Mouse (Mus musculus) urinary bladder, adult 18-20 months (tissue): ENCODE data around the gene Vmn2r84.
"Not testable (repeated sequence)": the region's sequence is repeated elsewhere in the genome, so short reads cannot be mapped to it uniquely, and the experiment has no call there.

Source experiments
- DNase-seq, 2 experiments: peaks; one replicate each; pipeline ENCODE4 v3.0.0; 2022; ENCODE audit warnings: low spot score in 2 of 2, mixed read lengths in 2 of 2

Vmn2r84 gene

DNA sequence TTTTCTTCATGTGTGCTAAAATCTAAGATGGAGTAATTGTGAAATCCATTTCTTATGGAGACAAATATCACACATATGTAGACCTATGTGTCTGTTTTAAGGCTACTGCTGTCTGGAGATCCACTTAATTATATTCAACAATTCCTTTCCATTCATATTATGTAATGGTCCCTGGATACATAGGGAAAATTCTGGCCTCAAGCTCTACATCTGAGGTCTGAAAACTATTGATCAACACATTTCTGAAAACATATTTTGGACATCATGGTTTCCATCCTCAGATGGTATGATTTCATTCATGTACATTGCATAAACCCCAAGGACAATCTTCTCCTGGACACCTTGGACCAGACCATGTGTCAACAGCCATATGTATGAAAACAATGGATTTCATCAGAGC is at the start of gene Vmn2r84:
Vmn2r84 (minus strand) TSS at position 101 of the 400 bp plus-strand sequence.
- DNase-seq = no peak

DNA sequence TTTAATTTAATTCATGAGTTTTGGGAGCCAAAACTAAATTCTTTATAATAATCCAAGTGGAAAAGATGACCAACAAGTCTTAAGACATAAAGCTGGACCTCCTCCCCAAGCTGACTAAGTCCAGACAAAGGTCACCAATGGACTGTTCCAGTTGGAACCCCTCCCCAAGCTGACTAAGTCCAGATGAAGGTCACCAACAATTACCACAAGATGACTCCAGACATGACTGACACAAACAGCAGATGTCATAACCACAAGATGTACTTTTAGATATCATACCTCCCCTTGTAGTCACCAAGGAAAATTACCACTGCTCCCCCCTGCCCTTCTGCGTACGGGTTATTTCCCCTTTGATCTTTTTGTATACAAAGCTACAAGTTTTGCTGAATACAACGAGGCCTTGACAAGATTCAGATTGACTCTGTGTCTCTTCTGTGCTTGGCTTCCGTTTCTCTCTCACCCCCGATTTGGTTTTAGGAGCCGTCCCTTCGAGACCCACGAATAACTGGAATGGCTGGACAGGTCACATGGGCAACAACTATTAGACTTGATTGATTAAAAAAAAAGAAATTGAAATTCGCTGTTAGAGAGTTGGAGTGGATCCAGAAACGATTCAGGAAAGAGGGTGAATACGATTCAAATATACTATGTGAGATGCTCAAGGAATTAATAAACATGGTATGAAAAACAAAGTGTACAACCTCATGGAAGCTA is 40.2 kb upstream of the Vmn2r84 start:
- not testable (repeated sequence) for DNase-seq

- not testable (repeated sequence) for DNase-seq
These were observed 35.5 kb upstream of the Vmn2r84 start, which contains the start of gene Vmn2r85 for GRCm38 (mm10) chr10:130429603-130430002. Gene Vmn2r85 (minus strand): TSS chr10:130429703.

GRCm38 (mm10) chr10:130422368-130422767 is 28.2 kb upstream of the Vmn2r84 start:
- DNase-seq = not testable (repeated sequence)

- DNase-seq = no peak
These were observed 26.3 kb upstream of the Vmn2r84 start for GRCm38 (mm10) chr10:130420401-130420800.

DNA sequence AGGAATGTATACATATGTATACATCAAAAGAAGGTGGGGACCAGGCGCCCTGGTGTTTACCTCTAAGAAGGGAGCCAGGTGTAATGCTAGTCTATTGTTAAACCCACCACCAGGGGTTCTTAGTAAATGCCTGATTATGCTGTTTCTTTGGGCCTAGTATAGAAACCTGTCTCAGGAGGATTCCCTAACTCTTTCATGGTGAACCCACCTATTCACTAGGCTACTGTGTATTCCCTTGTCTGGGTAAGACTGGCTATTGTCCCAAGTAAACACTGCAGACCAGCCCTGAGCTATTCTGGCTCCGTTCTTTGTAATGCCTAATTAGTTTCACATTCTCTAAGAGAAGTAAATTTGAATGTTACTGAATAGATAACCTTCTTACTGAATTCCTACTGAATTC is 25.8 kb upstream of the Vmn2r84 start:
- DNase-seq = not testable (repeated sequence)

DNA sequence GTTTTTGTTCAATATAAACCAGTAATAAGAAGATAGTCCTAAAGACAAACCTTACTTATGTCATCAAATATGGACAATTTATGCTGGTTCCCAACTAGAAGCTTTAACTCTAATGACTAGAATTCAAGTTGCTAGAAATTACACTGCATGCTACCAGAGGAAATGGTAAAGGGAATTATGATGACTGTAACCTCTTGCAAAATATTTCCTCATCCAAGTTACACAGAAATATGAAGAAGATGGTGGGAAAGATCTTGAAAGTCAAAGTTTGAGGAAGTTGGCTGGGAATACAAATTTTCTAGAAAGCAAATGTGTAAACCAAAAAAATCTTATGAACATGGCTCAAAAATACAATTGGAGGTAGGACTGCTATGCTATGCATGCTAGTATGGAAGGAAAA is 22.2 kb upstream of the Vmn2r84 start:
- not testable (repeated sequence) for DNase-seq

DNA sequence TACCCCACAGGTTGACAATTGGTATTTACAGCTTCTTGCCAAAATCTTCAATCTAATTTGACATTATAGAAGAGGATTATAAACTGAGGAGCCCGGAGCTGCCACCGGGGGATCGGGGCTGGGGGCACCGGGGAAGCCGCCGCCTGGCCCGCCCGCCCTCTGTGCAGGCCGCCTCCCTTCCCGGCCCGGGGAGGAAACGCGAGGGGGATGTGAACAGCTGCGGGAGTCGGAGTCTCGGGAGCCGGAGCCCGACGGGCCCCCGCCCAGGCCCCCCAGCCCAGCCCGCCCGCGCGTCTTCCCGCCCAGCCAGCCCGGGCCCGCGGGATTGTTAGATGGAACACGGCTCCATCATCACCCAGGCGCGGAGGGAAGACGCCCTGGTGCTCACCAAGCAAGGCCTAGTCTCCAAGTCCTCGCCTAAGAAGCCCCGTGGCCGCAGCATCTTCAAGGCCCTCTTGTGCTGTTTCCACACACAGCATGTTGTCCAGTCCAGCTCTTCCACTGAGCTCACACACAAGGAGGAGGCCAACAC is 18.1 kb upstream of the Vmn2r84 start:
- DNase-seq = not testable (repeated sequence)

- DNase-seq = no peak
These were observed 19.0 kb downstream of the Vmn2r84 start for GRCm38 (mm10) chr10:130375145-130375544.

DNA sequence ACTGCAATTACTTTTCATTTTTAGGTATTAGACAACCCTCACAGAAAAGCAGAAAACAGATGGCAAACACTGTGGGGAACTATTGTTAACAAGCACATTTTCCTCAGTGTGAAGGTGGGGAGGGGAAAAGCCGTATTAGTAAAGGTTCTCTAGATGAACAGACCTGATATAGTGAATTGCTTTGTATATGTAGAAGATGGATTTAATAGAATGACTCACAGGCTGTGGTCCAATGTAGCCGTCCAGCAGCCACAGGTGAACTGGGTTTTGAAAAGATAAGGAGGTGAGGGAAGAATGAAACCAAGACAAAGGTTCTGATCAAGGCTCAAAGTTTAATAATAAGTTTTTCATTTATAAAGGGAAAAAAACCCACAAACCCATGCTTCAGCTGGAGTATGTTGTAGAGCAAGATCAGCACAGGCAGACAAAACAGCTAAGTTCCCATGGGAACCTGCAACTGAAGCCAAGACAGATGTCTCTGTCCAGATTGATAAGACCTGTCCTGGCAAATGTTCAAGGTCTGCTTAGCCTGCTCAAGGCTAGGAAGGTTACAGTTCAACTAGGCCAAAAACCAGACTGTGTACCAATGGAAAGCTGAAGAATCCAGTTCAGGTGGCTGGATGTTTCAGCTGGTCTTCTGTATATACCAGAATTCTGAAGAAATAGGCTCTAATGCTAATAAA is 21.5 kb downstream of the Vmn2r84 start:
- DNase-seq = no peak

DNA sequence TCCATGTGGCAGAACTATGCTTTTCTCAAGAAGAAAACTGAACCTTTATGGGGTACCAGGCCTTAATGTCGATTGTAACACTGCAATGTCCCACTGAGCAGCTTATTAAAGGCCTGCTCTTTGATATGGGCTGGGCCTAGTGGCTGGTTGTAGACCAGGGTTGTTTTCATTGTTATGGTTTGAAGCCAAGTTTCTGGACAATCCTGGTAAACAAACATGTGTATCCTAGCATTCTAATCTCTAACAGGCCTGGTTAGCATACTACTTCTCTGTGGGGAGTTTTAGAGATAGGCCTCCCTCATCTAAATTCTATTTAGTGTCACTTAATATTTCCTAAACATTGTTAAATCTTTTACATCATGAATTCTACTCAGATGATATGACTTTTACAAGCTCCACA is 22.5 kb downstream of the Vmn2r84 start:
- no peak for DNase-seq

GRCm38 (mm10) chr10:130370005-130370682 is 24.0 kb downstream of the Vmn2r84 start:
- no peak for DNase-seq

DNA sequence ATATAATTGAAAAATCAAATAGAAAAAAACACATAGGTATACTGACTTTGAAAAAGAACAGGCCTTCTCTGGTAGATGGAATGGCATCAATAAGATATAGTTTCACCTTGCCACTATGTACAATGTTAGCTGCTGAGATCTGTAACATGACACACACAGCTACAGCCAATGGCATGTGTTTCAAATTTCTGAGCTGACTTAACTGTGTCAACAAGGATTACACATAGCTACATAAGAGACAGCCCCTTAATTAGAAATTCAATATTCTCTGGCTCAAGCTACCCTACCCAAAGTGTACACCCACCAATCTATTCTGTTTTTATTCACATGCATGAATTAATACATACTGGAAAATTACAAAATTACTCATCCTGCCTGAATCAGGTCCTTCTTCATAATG is 25.7 kb downstream of the Vmn2r84 start:
- DNase-seq = no peak

GRCm38 (mm10) chr10:130364766-130365165 is 29.4 kb downstream of the Vmn2r84 start:
- DNase-seq = no peak

DNA sequence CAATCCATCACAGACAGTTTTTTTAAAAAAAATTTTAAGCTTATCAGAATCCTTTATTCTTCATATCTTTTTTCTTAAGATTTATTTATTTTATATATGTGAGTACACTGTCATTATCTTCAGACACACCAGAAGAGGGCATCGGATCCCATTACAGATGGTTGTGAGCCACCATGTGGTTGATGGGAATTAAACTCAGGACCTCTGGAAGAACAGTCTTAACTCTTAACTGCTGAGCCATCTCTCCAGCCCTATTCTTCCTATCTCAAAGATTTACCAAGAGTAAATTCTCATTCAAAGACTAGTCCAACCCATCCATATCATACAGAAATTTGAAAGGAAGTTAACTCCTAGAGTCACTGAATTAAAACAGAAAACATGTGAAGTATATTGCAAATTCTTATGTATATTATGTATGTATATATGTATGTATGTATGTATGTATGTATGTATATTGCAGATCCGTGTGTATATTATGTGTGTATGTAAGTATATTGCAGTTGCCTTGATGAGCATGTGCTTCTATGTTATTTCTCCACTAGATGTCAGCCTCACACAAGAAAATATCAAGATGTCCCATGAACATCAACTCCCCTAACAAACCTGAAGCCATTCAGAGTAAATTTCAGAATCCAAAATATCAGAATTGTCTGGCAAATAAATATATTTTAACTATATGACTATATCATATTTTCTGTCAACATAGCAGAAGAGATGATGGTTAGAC is 30.5 kb downstream of the Vmn2r84 start:
- no peak for DNase-seq

- no peak for DNase-seq
These were observed 50.1 kb downstream of the Vmn2r84 start for GRCm38 (mm10) chr10:130344056-130344455.

DNA sequence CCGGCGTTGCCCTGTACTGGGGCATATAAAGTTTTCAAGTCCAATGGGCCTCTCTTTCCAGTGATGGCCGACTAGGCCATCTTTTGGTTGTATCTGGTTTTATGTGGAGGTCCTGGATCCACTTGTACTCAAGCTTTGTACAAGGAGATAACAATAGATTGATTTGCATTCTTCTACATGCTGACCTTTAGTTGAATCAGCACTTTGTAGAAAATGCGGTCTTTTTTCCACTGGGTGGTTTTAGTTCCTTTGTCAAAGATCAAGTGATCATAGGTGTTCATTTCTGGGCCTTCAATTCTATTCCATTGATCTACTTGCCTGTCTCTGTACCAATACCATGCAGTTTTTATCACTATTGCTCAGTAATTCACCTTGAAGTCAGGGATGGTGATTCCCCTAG is 54.1 kb downstream of the Vmn2r84 start:
- DNase-seq = not testable (repeated sequence)

DNA sequence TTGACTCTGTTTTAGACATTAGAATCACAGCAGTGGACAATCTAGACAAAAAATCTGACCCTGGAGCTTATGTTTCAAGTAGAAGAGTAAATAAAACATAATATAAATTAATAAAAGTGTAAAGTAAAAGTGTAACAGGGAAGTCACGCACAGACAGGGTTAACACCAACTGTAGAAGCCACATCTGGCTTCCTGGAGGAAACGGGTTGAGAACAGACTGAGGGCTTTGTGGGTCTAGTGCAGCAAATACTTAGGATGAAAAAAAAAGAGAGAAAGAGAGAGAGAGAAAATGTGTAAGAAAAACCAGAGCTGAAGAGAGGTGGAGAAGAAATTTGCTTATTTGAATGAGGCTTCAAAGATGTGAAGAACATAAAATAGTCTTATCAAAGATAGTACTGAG is 56.6 kb downstream of the Vmn2r84 start:
- DNase-seq = no peak

DNA sequence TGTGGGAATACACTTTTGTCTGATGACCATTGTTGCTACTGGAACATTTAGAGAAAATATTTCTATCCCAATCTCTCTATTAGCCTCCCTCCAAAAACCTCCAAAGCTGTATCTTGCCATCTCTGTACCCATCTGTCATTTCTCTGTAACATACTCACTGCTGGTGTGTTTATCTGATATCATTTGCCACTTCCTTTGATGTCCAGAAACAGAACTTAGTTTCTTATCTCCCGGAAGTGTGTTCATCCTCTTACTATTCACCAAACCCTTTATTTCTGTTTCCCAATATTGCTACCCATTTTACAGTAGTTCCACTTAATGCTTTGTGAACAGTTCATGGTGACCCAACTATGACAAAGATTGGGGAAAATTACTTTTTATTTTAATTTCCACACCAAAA is 57.7 kb downstream of the Vmn2r84 start:
- DNase-seq = no peak

- DNase-seq = no peak
These were observed 63.4 kb downstream of the Vmn2r84 start for GRCm38 (mm10) chr10:130330711-130331110.
